Mouse (Mus musculus): ENCODE data around the gene Fam69b. TPM values are rescaled to one million over a fixed set of nuclear protein-coding genes. Genes with fewer than 3 reads are reported as not detected.
A peak's percentile ranks its signal among the peaks of the same experiment; 100 is the strongest.

Gene Fam69b
- 10 to 100 TPM in 2 of 4 experiments, 1 to 10 TPM in 2; 9.1 to 11.9 (median 10.4) TPM for total RNA-seq (2022)

DNA sequence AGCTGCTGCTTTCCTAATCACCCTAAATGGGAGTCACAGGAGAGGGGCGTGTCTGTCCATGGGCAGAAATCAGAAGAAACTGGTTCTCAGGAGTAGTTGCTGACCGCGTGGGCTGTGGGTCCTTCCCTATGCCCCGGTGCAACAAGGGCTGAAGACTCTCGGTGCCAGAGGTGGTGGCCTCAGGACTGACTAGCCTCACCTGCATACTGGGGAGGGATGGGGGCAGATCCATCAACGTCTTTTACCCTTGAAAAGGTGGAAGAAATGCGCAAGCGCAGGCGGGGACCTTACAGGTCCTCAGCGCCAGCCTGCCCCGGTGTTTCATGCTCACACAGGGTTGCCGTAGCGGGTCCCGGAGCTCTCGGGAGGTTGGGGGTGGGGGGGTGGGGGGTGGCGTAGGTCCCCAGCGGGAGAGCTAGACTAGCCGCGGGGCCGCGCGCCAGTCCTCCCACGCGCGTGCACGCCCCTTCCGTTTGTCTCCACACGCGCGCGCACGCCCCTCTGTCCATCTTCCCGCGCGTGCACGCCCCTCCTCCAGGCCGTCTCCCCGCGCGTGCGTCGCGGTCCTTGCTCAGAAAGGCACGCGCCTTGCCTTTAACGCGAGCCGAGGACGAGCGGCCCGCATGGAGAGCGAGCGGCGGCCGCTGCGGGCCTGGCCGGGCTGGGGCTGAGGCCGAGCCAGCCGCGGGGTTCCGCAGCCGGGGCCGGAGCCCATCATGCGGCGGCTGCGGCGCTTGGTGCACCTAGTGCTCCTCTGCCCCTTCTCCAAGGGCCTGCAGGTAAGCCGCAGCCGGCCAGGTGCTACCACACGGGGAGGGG is at the start of gene Fam69b:
Fam69b (plus strand) TSS at position 537 of the 819 bp plus-strand sequence.
- DNase-seq, result peak; percentile 48

DNA sequence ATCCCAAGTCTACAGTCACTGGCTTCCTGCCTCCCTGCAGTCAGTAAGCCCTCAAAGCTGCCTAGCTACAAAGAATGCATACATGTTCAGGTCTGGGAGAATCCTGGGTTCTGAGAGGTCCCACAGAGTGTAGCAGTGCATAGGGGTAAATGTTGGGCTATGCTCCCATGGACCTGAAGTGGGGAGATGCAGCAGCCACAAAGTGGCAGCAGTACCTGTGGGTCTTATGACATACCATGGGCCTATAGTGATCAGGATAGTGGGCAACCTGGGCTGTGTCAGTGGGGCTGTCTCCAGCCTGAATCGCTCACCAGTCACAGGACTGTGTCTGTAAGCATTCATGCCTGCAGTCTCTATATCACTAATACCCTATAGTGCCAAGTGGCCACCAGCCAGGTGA is 48.5 kb upstream of the Fam69b start, which contains the start of gene Egfl7:
Egfl7 (plus strand) TSS at position 301 of the 400 bp plus-strand sequence.
- no peak for DNase-seq

DNA sequence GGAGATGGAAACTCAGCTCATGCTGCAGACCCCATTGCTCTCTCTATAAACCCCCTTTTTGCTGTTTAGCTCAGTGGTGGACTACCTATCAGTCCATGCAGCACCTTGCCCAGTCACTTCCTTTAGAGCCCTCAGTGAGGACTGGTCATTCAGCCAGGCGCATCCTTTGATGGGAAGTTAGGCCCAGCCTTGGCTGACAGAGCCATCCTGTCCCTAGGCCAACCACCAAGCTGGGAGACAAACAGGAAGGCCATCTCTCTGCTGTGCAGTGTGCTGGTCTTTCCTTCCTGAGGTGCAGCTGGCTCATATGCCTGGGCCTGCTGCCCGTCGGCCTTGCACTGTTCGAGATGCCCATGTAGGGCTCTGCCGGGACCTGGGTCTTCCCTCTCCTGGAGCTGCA is 47.5 kb upstream of the Fam69b start:
- DNase-seq, result no peak

DNA sequence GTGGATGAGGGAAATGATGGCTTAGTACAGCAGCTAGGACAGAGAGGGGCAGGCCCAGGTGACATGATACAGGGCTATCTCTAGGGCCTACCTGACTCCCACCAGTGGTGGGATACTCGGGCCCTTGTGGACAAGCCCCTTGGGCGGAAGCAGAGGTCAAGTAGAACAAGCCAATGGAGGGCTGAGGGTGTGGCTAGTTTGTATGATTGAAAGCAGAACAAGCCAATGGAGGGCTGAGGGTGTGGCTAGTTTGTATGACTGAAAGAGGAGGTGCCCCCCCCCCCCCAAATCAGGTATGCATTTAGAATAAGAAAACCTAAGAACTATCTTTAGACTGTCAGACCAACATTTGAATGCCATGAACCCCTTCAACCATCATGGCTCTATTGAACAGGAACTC is 46.1 kb upstream of the Fam69b start:
- DNase-seq, result no peak

DNA sequence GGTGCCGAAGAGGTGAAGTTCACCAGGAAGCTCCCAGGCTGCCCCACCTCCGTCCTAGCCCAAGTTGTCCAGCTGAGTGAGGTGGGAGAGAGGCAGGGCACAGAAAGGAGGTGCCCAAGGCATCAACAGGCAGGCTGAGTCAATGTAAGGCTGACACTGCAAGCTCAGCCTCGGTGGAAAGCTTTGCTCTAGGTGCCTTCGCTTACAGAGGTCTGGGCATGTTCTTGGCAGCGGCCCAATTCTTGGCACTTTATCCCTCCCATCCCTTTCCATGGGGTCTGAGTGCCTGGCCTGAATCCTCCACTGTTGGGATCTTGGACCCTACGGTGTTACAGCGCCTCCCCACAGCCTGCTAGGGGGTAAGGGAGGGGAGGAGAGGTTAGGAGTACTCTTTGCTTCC is 45.5 kb upstream of the Fam69b start:
- no peak for DNase-seq

DNA sequence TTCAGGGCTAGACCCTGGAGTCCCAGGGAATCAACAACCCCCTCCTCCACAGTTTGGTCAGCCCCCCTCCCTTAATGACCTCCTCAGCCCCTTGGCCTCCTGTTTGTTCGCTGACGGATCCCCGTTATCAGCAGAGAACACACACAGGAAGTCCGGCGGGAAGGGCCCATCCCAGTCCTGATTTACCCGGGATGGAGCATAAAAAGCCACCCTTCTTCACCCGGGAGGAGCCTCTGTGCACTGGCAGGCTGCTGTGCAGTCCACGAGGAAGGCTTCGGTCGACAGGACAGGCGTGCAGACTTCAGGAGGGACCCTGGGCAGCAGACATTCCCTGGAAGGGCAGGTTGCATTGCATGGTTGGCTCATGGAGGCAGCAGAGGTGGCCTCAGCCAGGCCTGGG is 44.6 kb upstream of the Fam69b start:
- DNase-seq, result peak; percentile 72

DNA sequence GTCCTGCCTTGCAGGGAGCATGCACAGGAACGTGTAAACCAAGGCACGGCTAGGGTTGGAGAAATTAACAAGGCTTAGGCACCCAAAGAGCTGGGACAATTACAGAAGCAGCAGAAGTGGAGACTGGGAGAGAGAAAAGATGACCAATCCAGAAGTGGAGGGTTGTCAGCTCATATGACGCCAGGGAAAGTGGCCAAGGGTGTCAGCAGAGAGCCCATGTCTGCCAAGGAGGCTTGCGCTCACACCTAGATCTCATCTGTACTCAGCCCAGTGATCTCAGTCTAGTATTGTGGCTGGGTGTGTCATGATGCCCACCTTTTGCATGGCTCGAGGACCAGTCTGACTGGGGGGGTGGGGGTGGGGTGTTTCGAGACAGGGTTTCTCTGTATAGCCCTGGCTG is 42.5 kb upstream of the Fam69b start:
- no peak for DNase-seq

DNA sequence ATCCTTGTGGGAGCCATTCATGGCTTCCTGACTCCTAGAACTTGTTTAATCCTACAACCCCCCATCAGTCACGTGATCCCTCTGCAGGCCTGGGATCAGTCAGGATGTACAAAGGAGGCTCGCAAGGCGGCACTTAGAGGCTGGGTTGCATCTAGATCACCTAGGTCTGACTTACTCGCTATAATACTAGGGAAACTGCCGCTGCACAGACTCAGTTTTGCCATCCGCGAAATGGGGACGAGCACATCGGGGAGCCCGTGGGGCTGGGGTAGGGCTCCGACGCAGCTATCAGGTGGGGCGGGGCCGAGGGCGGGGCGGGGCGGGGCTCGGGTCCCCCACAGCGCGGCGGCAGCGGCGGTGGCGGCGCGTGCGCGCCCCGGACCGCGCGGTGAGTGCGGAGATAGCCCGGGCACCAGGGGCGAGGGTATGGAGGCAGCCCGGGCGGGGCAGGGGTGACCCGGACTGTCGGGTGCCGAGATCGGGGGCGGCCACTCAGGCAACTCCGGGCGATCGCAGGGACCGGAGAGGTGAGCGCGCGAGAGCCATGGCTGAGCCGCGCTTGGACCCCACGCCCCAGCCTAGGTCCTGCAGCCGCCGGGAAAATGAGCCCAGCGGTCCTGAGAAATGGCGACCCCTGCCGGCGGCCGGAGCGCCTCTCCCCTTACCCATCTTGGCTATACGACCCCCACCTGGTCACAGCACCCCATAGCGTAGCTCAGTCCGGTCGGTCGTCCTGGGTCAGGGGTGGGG is 41.8 kb upstream of the Fam69b start, which contains the start of gene Gm20532:
Gm20532 (plus strand) TSS at position 346 of the 750 bp plus-strand sequence.
- DNase-seq, result no peak

DNA sequence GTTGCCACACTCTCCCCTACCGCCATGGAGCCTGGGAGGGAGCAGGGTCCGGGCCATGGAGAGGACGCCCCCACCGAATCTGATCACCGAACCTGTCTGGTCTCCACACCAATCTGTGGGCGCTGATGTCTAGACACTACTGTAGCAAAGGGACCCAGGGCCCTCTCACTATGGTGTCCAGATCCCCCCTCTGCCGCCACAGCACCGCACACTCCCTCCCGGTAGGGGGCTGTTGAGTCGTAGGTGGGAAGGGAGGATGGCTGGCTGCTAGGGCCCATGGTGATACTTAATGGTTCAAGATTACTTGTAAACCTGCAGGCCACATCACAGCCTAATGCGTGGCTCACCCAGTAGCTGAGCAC is 41.2 kb upstream of the Fam69b start:
- no peak for DNase-seq

DNA sequence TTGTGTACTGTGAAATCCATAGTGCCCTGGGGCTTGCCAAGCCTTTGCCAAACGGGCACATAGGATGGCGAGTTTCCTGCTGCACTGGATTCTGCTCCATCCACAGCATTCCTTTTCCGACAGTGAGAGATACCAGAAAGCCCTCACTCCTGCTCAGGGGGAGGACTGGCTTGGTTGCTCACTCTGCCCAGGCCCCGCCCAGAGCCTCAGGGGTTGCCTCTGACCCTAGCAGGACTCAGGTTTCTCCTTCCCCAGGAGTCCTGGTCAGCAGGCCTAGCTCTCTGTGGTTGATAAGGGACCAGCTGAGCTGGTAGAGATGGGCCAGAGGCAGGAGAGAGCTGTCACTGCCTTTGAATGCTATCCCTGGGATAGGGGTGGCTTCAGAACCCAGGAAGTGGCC is 39.7 kb upstream of the Fam69b start:
- DNase-seq, result no peak

DNA sequence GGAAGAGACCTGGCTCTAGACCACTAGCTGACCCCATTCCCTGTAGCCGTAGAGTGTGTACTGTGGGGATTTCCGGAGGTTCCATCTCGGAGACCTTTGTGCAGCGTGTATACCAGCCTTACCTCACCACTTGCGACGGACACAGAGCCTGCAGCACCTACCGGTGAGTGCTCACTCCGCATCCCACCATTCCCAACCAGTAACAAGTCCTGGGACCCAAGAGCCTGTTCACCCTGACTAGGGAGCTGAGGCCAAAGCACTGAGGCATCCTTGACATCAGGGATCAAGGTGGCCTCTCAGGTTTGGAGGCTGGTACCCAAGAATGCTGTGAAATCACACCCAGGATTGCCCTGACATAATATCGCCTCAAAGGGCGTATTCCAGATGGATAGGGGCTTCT is 39.0 kb upstream of the Fam69b start:
- DNase-seq, result no peak

DNA sequence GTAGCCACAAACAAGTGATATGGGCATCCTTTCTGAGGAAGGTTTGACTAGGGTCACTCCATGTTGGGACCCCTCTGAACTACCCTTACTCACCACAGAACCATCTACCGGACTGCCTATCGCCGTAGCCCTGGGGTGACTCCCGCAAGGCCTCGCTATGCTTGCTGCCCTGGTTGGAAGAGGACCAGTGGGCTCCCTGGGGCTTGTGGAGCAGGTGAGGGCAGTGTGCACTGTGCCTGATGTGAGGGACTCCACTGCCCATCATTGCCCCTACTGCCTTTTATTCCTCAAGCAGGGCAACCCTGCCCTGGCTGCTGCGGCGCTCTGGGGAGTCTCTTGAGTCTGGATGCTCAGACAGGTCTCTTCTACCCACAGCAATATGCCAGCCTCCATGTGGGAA is 38.0 kb upstream of the Fam69b start:
- DNase-seq, result no peak

DNA sequence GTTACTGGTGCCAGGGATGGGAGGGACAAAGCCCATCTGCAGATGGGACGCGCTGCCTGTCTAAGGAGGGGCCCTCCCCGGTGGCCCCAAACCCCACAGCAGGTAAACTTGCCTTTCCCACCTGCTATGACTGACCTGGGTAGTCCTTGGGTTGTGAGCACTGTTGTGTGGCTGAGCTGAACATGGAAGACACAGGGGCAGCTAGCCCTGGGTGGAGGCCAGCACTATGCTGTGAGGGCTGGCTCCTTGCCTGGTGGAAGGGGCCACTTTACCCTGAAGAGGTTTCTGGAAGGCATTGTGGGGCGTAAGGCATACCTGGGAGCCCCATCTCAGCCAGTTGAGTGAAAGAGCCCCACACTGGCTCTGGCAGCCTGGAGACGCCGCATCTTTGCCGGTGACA is 37.3 kb upstream of the Fam69b start:
- no peak for DNase-seq

DNA sequence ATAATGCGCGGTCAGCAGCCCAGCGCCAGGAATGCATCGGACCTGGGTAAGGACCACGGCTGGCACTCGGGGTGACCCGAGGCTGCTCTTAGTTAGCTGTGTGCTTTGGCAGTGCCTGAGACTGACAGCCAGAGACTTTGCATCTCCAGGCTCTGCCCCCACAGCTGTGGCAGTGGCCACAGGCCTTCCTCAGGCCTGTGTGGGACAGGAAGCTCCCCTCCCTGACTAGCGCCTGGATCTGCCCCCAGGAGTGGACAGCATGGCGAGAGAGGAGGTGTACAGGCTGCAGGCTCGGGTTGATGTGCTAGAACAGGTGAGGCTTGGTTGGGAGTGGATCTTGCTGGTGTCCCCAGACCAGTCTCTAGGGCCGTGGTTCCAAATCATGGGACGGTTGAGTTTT is 36.8 kb upstream of the Fam69b start:
- DNase-seq, result no peak

DNA sequence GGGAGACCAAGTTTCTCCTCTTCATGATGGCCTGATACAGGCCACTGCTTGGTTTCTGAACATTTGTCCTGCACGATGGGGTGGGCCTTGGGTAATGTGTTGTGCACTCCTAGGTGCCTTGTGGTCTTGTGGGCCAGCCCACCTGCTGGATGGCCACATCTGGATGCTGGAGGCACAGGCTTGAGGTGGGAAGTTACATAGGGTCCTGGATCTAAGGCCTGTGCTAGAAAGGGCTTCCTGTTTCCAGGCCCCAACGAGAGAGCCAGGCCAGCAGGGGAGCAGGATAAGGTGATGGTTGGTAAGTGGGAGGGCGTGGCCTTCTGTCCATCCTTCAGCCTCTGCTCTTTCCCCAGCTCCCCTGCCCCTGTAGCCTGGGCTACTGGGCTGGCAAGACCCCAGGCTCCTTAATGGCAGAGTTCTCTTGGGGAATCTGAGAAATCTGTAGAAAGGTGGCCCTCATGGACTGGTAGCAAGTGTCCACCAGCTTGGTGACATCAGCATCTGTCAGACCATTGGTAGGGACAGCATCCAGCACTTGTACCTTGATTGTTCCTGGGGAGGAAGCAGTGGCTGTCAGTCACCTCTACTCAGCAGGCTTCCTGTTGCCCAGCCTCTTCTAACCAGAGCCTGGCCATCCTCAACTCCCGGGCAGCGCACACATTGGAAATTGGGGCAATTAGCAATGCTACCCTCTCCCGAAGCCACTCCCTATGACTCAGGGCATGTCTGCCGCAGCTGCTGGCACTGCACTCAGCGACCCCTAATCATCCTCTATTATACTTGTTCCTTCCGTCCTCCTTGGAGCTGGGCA is 34.8 kb upstream of the Fam69b start:
- DNase-seq, result no peak

DNA sequence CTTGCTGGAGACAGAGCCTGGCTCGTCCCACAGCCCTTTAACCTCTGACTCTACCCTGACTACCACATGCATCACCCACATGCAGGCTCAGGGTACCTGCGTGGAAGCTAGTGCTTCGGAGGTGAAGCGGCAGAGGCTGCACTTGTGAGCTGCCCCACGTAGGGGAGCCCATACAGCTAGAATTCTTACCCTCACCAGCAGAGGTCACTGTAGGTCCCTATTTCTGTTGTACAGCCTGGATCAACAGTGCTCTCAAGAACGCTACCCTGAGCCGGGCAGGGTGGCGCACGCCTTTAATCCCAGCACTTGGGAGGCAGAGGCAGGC is 34.3 kb upstream of the Fam69b start:
- DNase-seq, result peak; percentile 44

DNA sequence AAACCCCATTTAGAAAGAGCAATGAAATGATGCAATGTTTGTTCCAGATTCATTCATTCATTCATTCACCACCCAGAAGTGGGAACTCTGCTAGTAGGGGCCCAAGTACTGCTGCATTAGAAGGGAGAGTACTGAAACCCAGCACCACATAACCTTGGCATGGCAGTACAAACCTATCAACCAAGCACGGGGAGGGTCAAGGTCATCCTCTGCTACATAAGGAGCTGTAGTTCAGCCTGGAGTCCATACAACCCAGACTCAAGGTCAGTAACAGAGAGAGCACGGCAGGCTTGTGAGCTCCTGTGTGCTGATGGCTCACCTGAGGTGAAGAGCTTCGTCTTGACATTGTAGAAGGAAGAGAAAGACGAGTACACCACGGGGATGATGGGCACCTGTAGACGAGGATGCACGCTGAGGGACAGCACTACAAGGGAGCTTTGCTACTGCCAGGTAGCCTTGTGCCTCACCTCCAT is 33.8 kb upstream of the Fam69b start:
- no peak for DNase-seq

DNA sequence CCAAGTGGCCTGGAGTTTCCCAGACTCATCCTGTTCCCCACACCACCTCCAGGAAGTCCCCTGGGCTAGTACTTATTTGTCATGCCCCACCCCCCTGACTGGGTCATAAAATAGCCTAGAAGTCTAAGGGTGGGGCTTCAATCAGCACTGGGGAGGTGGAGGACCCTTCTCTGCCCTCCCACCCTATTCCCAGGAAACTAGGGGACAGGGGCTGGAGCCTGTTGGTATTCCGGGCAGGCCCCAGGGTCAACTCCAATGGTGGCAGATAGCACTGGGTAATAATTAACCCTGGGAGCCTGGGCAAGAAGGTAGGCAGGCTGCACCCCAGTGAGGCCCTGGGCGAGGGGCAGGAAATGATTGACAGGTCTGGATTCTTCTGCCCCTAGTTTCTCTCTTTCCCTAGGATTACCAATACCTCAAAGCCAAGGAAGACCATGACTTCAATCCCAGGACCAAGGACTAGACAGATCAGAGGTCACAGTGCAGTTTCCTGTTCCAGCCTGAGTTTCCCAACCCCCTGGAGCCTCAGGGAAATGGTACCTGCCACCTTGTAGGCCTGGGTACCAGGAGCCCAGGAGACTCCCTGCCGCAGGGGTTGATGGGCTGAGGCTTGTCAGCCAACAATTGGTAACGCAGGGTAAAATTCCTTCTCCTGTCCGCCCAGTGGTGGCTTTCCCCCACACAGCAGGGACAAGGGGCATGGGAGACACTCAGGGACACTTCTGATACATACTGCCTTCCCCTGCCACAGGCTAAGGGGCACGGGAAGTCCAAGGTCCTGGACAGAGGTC is 33.1 kb upstream of the Fam69b start:
- no peak for DNase-seq

DNA sequence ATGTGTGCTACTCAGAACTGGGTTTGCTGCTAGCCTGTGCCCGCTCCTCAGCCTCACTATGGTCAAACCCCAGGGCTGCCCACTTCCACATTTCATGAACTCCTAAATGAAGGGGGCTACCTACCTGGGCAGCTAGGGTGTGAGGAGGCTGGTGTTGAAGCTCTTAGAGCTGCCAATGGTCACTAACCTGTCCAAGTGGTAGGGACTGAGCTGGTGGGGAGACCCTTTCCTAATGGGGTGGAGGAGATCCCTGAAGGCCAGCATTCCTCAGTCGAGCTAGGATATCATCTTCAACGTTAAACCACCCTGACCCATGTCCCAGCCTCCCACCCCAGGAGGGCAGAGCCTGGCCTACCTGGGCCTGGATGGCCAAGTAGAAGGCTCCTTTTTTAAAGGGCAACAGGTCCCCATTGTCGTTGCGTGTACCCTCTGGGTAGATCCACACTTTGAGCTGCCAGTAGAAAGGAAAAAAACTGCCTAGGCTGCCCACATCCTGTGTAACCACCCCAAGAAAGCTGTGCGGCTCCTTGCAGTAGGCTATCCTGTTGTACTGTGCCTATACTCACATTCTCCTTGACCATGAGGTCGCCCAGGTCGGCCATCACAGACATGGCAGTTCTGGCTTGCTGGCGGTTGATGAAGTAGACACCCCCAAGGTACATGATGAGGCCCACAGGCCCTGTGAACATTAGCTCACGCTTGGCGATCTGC is 32.4 kb upstream of the Fam69b start:
- DNase-seq, result no peak

DNA sequence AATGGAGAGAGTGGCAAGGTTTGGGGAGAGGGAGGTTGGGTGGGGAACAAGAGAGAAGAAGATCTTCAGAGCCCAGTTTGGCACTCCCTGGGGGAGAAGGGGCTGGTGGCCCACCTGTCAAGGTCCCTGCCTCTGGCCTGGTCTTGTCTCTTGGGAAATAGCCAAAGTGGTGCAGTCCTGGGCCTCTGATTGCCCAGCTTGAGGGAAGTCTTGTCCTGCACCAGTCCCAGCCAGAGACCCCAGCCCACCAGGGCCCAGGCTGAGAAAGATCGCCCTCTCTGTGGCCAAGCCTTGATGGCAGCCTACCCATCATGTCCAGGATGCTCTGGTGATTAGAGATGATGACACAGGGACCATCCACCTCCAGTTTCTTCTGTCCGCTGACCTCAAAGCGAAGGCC is 31.4 kb upstream of the Fam69b start:
- no peak for DNase-seq

DNA sequence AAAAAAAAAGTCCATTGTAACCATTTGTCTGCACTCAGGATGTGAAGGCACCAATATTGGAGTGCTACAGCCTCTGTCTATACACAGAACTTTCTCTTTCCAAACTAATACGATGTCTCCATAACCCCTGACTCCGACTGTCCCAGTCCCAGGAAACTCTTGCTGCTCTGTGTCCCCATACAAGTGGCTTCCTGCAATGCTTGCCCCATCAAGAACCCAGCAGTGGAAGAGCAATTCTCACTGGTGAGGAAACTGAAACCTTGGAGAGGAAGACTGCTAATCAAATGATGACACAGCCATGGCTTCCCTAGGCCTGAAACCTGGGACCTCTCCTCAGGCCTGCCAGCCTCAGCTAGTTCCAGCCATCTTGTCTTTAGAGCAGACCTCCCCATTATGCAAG is 30.4 kb upstream of the Fam69b start:
- DNase-seq, result no peak

DNA sequence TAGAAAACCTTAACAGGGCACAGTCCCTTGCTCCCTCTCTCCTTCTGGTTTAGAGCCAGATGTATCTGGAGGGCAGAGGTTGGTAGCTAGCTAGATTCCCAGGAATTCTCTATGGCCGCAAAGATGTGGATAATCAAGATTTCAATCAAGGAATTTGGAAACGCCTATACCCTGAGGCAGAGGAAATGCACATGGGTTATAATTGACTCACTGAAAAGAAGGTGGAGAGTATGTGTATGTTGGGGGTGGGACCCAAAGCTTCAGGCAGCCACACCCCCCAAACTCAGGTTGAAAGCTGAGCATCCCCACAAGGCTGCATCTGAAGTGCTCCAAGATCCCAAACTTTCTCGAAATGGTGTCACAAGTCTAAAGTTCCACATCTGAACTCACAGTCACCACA is 29.8 kb upstream of the Fam69b start:
- DNase-seq, result no peak

Measured in adrenal gland, adult 8-10 months (tissue).